Mouse (Mus musculus) ES-Bruce4 (cell line): ENCODE measurements at regions not wholly inside any gene's neighbourhood (a gene's known extent, or its start where the extent isn't known, plus 50 kb on each side); places are given as distances from the start of the nearest gene placed in this dataset.

Experiments
- CTCF ChIP-seq: IDR thresholded peaks from one replicate; pipeline ENCODE4 v1.8.1; 2011; ENCODE audit warnings: low read depth, low read length
- POLR2A ChIP-seq: IDR thresholded peaks from one replicate; pipeline ENCODE4 v1.8.1; 2011; ENCODE audit warnings: low read length; ENCODE audit not compliant: insufficient read depth

- TF ChIP-seq POLR2A (no peak), CTCF (no peak)
Observed at GRCm38 (mm10) chr10:68844066-68844465, 120.6 kb downstream of the Tmem26 start.
